Mouse (Mus musculus) C2C12 (cell line): ENCODE measurements at regions not wholly inside any gene's neighbourhood (a gene's known extent, or its start where the extent isn't known, plus 50 kb on each side); places are given as distances from the start of the nearest gene placed in this dataset.

ENCODE experiments used
- H3K27me3 ChIP-seq: one replicate; pipeline ENCODE4 v1.6.1; 2011; ENCODE audit not compliant: control insufficient read depth, insufficient read depth, insufficient read length
- H3K36me3 ChIP-seq: one replicate; pipeline ENCODE4 v1.6.1; 2011; ENCODE audit not compliant: control insufficient read depth, insufficient read depth
- H3K4me3 ChIP-seq: one replicate; pipeline ENCODE4 v1.5.1; 2011; ENCODE audit warnings: mild to moderate bottlenecking, control low read depth; ENCODE audit not compliant: poor library complexity, insufficient read depth, severe bottlenecking
- H3K79me2 ChIP-seq: one replicate; pipeline ENCODE4 v1.6.1; 2011; ENCODE audit not compliant: control insufficient read depth, insufficient read depth
- H3K79me3 ChIP-seq: one replicate; pipeline ENCODE4 v1.6.1; 2011; ENCODE audit warnings: low read depth, control low read depth
- H3ac ChIP-seq: one replicate; pipeline ENCODE3; 2011; ENCODE audit warnings: low read depth; ENCODE audit not compliant: control insufficient read depth, insufficient read length
- CEBPB ChIP-seq: IDR thresholded peaks from one replicate; pipeline ENCODE4 v1.6.1; 2011; ENCODE audit warnings: low read depth, mild to moderate bottlenecking, control low read depth, moderate library complexity
- CTCF ChIP-seq: IDR thresholded peaks from one replicate; pipeline ENCODE4 v1.5.1; 2011; ENCODE audit not compliant: control insufficient read depth, insufficient read depth, insufficient read length
- FOSL1 ChIP-seq: IDR thresholded peaks from one replicate; pipeline ENCODE4 v1.8.0; 2011; ENCODE audit warnings: mild to moderate bottlenecking, low read length; ENCODE audit not compliant: poor library complexity, insufficient read depth, severe bottlenecking
- MAX ChIP-seq: IDR thresholded peaks from one replicate; pipeline ENCODE4 v1.6.1; 2011; ENCODE audit warnings: mild to moderate bottlenecking, control low read depth
- MYOD1 ChIP-seq: IDR thresholded peaks from one replicate; pipeline ENCODE4 v1.6.1; 2011; ENCODE audit warnings: low read depth; ENCODE audit not compliant: control insufficient read depth, insufficient read length
- MYOG ChIP-seq: IDR thresholded peaks from one replicate; pipeline ENCODE4 v1.6.1; 2011; ENCODE audit not compliant: control insufficient read depth, insufficient read length; ENCODE audit errors: extremely low read depth
- USF1 ChIP-seq: IDR thresholded peaks from one replicate; pipeline ENCODE4 v1.6.1; 2011; ENCODE audit warnings: low read depth, mild to moderate bottlenecking, control low read depth, moderate library complexity

GRCm38 (mm10) chr14:48024051-48024693 lies 96.5 kb upstream of the Peli2 start:
- Histone ChIP-seq H3K4me3 (no peak overlapping the region), H3K36me3 (no peaks in the 10 kb centered on the region), H3K79me3 (no peaks in the 10 kb centered on the region), H3K27me3 (no peaks in the 10 kb centered on the region), H3ac (no peak overlapping the region), H3K79me2 (no peaks in the 10 kb centered on the region)
- TF ChIP-seq FOSL1 (no peak), USF1 (no peak), CTCF (no peak), MYOG (no peak), MYOD1 (no peak), CEBPB (no peak), MAX (no peak)

DNA sequence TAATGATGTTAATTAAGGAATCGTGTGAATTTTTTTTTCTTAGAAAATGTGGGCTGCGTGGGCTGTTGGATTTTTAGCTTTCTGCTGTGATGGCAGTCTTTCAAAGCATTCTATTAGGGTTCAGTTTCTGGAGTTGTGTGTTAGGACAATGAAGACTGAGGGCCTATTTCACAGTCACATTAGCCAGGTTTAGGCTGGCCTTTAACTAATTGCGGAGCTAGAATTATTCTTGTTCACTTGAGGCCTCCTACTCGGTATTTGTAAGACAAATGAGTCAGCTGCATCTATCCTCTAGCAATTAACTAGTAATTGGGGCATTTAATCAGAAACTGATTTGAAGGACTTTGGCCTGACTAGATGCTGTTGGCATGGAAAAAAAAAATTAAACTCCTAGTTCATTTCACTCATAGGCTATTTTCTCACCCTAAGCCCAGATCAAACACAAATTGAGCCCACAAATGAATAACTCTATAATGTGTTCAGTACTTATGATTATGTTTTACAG lies 81.3 kb upstream of the Peli2 start:
- TF ChIP-seq CTCF (no peak), MAX (no peak), CEBPB (no peak), MYOD1 (no peak), USF1 (no peak), FOSL1 (no peak), MYOG (no peak)
- Histone ChIP-seq H3K4me3 (no peak overlapping the region), H3K79me2 (no peaks in the 10 kb centered on the region), H3ac (no peak overlapping the region), H3K27me3 (no peaks in the 10 kb centered on the region), H3K36me3 (no peaks in the 10 kb centered on the region), H3K79me3 (no peaks in the 10 kb centered on the region)

DNA sequence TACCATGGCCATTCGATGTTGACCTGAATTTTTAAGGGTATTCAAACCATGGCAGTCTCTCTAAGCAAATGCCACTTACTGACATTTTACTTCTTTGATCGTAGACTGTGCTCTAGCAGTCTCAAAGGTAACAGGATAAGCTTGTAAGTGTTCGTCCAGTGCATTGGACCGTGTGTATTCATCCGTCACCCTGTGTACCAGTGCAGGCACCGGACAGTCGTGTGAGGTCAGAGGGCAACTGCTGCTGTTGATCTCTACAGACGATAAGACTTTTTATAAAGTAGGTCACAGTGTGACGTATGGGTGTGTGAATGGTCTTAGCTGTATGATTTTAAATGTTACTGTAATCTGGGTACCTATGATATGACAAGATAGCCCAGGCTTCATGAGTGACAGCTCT lies 74.5 kb upstream of the Peli2 start:
- no peaks in the 10 kb centered on the region for H3K79me3 ChIP-seq
- TF ChIP-seq FOSL1 (no peak), MYOG (no peak), CEBPB (no peak), MYOD1 (no peak), MAX (no peak), CTCF (no peak), USF1 (no peak)
- no peak overlapping the region for H3ac ChIP-seq
- no peak overlapping the region for H3K4me3 ChIP-seq
- H3K27me3 ChIP-seq: no peaks in the 10 kb centered on the region
- H3K36me3 ChIP-seq: no peaks in the 10 kb centered on the region
- H3K79me2 ChIP-seq: no peaks in the 10 kb centered on the region

GRCm38 (mm10) chr14:48046831-48047230 lies 73.8 kb upstream of the Peli2 start:
- TF ChIP-seq MAX (no peak), CTCF (no peak), USF1 (no peak), FOSL1 (no peak)
- no peak overlapping the region for H3K4me3 ChIP-seq

DNA sequence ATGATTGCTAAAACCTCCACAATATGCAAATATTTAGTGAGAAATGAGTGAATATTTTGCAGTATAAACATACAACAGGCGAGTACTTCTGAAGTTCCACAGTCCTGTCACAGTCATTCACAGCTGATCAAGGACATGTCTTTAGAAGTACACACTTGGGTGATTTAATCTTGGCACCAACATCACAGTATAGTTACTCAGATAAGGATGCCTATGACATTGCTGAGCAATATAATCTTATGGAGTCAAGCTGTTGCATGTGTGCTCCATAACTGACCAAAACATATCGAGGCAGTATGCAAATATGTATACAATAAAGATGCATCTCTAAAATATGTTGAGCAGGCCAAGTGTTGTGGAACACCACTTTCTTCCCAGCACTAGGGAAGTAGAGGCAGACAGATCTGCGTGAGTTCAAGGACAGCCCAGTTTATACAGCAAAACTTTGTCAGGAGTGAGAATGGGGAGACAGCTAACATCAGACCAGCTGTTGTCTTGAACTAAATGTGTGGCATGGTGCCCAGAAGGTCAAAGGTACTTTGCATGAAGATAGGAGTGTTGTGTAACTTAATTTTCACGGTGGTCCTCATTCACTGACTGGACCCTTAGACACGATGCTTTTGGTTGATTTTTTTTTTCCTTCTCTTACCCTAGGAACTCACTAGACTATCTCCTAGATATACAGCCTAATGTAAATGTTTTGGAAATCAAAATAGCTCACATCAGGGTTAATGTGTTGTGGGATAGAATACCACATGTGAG lies 70.7 kb upstream of the Peli2 start:
- Histone ChIP-seq H3K79me2 (no peaks in the 10 kb centered on the region), H3K36me3 (no peaks in the 10 kb centered on the region), H3K79me3 (no peaks in the 10 kb centered on the region), H3ac (no peak overlapping the region), H3K27me3 (no peaks in the 10 kb centered on the region), H3K4me3 (no peak overlapping the region)
- TF ChIP-seq CEBPB: no peak
- no peak for TF ChIP-seq FOSL1
- TF ChIP-seq MYOG: no peak
- no peak for TF ChIP-seq CTCF
- TF ChIP-seq MAX: no peak
- TF ChIP-seq USF1: no peak
- no peak for TF ChIP-seq MYOD1

More at GRCm38 (mm10) chr14:48046831-48047230, 73.8 kb upstream of the Peli2 start:
- no peaks in the 10 kb centered on the region for H3K27me3 ChIP-seq
- H3K79me2 ChIP-seq: no peaks in the 10 kb centered on the region
- no peak overlapping the region for H3ac ChIP-seq
- H3K79me3 ChIP-seq: no peaks in the 10 kb centered on the region
- H3K36me3 ChIP-seq: no peaks in the 10 kb centered on the region
